ENCODE assay signal across 9 mouse cellular contexts in genomic region chr7:134414005-134414690, GRCm38 (mm10). TPM values are rescaled to one million over a fixed set of nuclear protein-coding genes. Genes with fewer than 3 reads are reported as not detected.
A peak's percentile ranks its signal among the peaks of the same experiment; 100 is the strongest.
DNase-seq lines count a peak whose midpoint lies in the region; ATAC-seq and TF ChIP-seq lines count a peak whose summit lies in the region.
"Had no signal": no experiment of that assay in that cellular context is flagged by ENCODE, and none has a peak within 500 bp of the region (broad histone marks: within the 10 kb centered on the region; RNA-seq: fewer than 3 reads in every experiment).

No protein-coding gene starts in this region.

- intact Hi-C loops in left cerebral cortex, adult 2 months (cut with DNase I): no loop called here

- DNase-seq in left cerebral cortex, adult 2 months (ENCODE audit: extremely low spot score in 1 of 2, low spot score in 2 of 2): no peak
- DNase-seq in left cerebral cortex, adult 11 months (ENCODE audit: low spot score): no peak
- DNase-seq in Patski (ENCODE audit: low read depth, low spot score): no peak
- DNase-seq in kidney, postnatal 0 days (ENCODE audit: low spot score): peak; percentile 38
- peak; percentile 42 for DNase-seq in mesoderm, embryonic 11.5 days (ENCODE audit: low read depth, low spot score)
- no peak for DNase-seq in spleen, adult 12 weeks (ENCODE audit: low spot score)

- H3K4me2 ChIP-seq in kidney, postnatal 0 days (ENCODE audit: low read length): no peak overlapping the region
- H3K4me2 ChIP-seq: embryonic facial prominence, embryonic 15.5 days; liver, embryonic 15.5 days had no signal

- CTCF ChIA-PET in Patski (lab: Charles Lee): interaction anchor here (1.2 kb wide), 1 partner anchor 13 kb away, joined by 3 read pairs; no protein-coding TSS in a partner anchor

- 42% methylated on average over 14 of the region's 14 CpGs for WGBS in kidney, postnatal 0 days

- no peak for TF ChIP-seq POLR2A in bone marrow macrophage, adult 2 months (IDR thresholded peaks at IDR 0.05; ENCODE audit: borderline replicate concordance, low read depth, low read length)

- no peak overlapping the region for H3K27ac ChIP-seq in left cerebral cortex, adult 2 months
- H3K27ac ChIP-seq in bone marrow macrophage, adult 2 months (ENCODE audit: insufficient read depth, low read depth, low read length): no peak overlapping the region
- H3K27ac ChIP-seq in kidney, postnatal 0 days: no peak overlapping the region
- H3K27ac ChIP-seq: embryonic facial prominence, embryonic 15.5 days; liver, embryonic 15.5 days had no signal

- H3K9me3 ChIP-seq in kidney, postnatal 0 days (replicated peaks; ENCODE audit: low read length): no peaks in the 10 kb centered on the region
- H3K9me3 ChIP-seq: embryonic facial prominence, embryonic 15.5 days; liver, embryonic 15.5 days had no signal

- H3K4me1 ChIP-seq in bone marrow macrophage, adult 2 months (ENCODE audit: control insufficient read depth, insufficient read depth, low read length): no peaks in the 10 kb centered on the region
- 0 out of 2 replicates have a peak, but pooled peaks cover 12% of the 10 kb centered on the region for H3K4me1 ChIP-seq in kidney, postnatal 0 days (replicated peaks; ENCODE audit: insufficient read depth, low read length)
- H3K4me1 ChIP-seq: embryonic facial prominence, embryonic 15.5 days; liver, embryonic 15.5 days had no signal

- in situ Hi-C loops in Patski (cut with MboI; ENCODE audit: low pct_unique_long_range_greater_than_20kb): no loop called here

- POLR2A ChIA-PET in Patski (lab: Charles Lee): no interaction called here

- TF ChIP-seq CTCF in left cerebral cortex, adult 2 months (IDR thresholded peaks at IDR 0.05): peak; percentile 58
- peak; percentile 62 for TF ChIP-seq CTCF in Patski (IDR thresholded peaks at IDR 0.05)
- peak; percentile 65 for TF ChIP-seq CTCF in bone marrow macrophage, adult 2 months (IDR thresholded peaks at IDR 0.05; ENCODE audit: low read depth, low read length)
- TF ChIP-seq CTCF in kidney, postnatal 0 days (IDR thresholded peaks at IDR 0.05; ENCODE audit: low read depth): peak; percentile 70

- no peaks in the 10 kb centered on the region for H3K27me3 ChIP-seq in Patski
- no peaks in the 10 kb centered on the region for H3K27me3 ChIP-seq in kidney, postnatal 0 days (ENCODE audit: insufficient read depth, low read length)
- H3K27me3 ChIP-seq: embryonic facial prominence, embryonic 15.5 days; liver, embryonic 15.5 days had no signal

- H3K9ac ChIP-seq in kidney, postnatal 0 days (ENCODE audit: low read depth, low read length): no peak overlapping the region
- H3K9ac ChIP-seq: embryonic facial prominence, embryonic 15.5 days; liver, embryonic 15.5 days had no signal

- no peak for ATAC-seq in Patski
- ATAC-seq in kidney, postnatal 0 days (replicated peaks; ENCODE audit: low FRiP score, low read depth): no peak

- H3K4me3 ChIP-seq in left cerebral cortex, adult 2 months: no peak overlapping the region
- H3K4me3 ChIP-seq in bone marrow macrophage, adult 2 months (ENCODE audit: insufficient read depth, low read length): no peak overlapping the region
- H3K4me3 ChIP-seq in kidney, postnatal 0 days (replicated peaks; ENCODE audit: low read depth, low read length): no peak overlapping the region
- H3K4me3 ChIP-seq: embryonic facial prominence, embryonic 15.5 days; liver, embryonic 15.5 days had no signal

- no peaks in the 10 kb centered on the region for H3K36me3 ChIP-seq in kidney, postnatal 0 days (ENCODE audit: insufficient read depth, low read length)
- H3K36me3 ChIP-seq: embryonic facial prominence, embryonic 15.5 days; liver, embryonic 15.5 days had no signal

RNA-seq across cellular contexts. Expression of gene D7Ertd443e, which starts 28.7 kb away (rescaled TPM):
- total RNA-seq in left cerebral cortex, adult 2 months (2021): 1 to 10 TPM; 2.2 to 2.4 TPM
- 0.31 TPM for polyA plus RNA-seq in Patski (2021)
- polyA plus RNA-seq in bone marrow macrophage, adult 2 months (2012; ENCODE audit: insufficient read depth, insufficient read length, missing spikeins): 0.40 TPM in 1 of 2 replicates, not detected in the other
- 0.37 and 0.42 TPM in 2 replicates for polyA plus RNA-seq in kidney, postnatal 0 days (2015; fragmentation: Nextera tagmentation; extraction: Ambion mirVana)
- polyA plus RNA-seq: liver, embryonic 15.5 days had no signal

Comparison
In these comparisons a context has a peak if more than half of its experiments do, and no peak if none do; other contexts are left out.
1. DNase-seq: peak in kidney, postnatal 0 days (single experiment) and mesoderm, embryonic 11.5 days (single experiment); none in left cerebral cortex, adult 2 months (0 of 2), left cerebral cortex, adult 11 months (single experiment), Patski (single experiment) and spleen, adult 12 weeks (single experiment).
2. Peak in every context shown above with its lines, with median percentiles within 50 percentile points of each other: CTCF ChIP-seq.